Mouse (Mus musculus): ENCODE data around the gene Atp5j.

Atp5j gene

GRCm38 (mm10) chr16:84835441-84835822 is at the start of gene Atp5j:
Atp5j (minus strand) TSS chr16:84835625.
- DNase-seq (ENCODE audit: low spot score in 2 of 2), result peak; percentile 91

GRCm38 (mm10) chr16:84884572-84884971 is 49.1 kb upstream of the Atp5j start:
- DNase-seq (ENCODE audit: low spot score in 2 of 2), result no peak

- DNase-seq (ENCODE audit: low spot score in 2 of 2), result no peak
Observed at GRCm38 (mm10) chr16:84881754-84882321, 46.4 kb upstream of the Atp5j start.

DNA sequence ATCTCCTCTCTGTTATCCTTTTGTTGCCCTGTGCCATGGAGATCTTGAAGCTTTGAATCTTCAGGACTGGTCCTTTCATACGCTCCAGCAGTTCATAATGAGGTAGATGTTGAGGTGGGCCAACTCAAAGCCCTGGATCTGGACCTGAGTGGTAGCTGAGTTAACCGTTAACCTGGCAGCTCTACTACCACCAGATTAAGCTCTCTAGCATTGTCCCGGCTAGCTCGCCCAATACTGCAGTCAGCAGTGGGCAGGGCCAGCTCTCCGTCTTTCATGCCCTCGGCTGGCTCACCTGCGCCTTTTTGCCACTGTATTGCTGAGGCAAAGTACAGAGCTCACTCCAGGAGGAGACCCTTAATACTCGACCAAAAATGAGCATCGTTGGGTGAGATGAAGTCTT is 45.7 kb upstream of the Atp5j start:
- DNase-seq (ENCODE audit: low spot score in 2 of 2), result no peak

- DNase-seq (ENCODE audit: low spot score in 2 of 2), result peak; percentile 51 to 72
Observed at GRCm38 (mm10) chr16:84879146-84879545, 43.7 kb upstream of the Atp5j start.

- DNase-seq (ENCODE audit: low spot score in 2 of 2), result peak; percentile 37 to 55
Observed at GRCm38 (mm10) chr16:84876082-84876481, 40.7 kb upstream of the Atp5j start.

DNA sequence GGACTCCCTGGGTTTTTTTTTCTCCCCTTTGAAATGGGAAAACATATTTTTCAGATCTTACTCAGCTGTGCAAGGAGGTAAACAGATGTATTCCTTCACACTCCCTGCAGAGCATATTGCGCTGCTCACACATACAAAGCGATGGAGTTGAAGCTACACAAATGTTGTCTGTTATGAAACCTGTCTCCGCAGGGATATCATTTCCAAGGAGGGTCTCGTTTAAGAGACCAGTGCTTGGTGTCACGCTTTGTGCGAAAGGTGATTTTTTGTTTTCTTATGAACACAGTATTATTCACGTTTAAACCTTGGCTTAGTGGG is 40.3 kb upstream of the Atp5j start:
- peak in 1 of 2 experiments; percentile 53 for DNase-seq (ENCODE audit: low spot score in 2 of 2)

DNA sequence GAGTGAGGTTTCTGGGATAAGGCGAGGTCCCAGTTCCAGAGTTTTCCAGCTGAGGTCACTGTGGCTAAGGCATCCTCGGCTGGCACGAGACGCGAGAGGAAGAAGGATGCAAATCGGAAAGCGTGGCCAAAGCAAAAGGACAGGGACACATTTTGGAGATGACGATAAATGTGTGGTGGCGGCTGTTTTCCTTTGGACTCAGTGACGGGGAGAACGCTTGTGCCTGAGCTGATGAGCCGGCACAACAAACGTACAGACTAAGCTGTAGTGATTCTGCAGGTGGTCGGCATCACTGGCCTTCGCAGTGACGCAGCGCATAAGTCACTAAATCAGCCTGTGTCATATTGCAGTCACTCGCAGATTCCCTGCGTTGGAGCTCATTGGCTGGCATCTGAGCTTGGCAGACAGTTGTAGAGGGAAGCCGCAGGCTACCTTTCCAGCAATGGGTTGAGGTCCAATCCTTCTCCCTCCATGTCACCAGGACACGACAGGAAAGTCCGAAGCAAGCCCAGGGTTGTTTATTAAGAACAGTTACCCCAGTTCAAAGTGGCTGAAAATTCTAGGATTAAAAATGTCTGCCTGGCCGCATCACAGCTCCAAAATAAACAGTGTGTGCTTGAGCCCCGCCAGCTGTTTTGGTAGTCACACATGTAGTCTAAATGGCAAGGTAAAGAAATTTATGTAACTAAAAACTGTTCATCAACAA is 39.7 kb upstream of the Atp5j start:
- DNase-seq (ENCODE audit: low spot score in 2 of 2), result peak; percentile 50 to 53

DNA sequence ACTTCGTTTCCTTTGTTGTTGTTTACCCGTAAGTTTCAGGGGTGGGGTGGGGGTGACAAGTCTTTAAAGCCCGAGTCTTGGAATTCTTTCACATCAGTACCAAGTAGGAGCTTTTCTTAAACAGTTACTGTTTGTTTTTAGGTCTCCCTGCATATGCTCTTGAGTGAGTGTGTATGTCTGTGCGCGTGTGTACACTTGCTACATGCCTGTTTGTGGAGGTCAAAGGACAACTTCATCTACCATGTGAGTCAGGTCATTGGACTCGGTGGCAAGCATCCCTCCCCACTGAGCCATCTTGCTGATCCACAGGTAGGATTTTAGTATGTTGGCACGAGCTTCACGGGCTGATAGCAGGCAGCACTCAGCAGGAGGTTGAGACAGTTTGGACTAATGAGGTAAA is 38.4 kb upstream of the Atp5j start:
- no peak for DNase-seq (ENCODE audit: low spot score in 2 of 2)

GRCm38 (mm10) chr16:84864656-84865055 is 29.2 kb upstream of the Atp5j start:
- DNase-seq (ENCODE audit: low spot score in 2 of 2), result no peak

DNA sequence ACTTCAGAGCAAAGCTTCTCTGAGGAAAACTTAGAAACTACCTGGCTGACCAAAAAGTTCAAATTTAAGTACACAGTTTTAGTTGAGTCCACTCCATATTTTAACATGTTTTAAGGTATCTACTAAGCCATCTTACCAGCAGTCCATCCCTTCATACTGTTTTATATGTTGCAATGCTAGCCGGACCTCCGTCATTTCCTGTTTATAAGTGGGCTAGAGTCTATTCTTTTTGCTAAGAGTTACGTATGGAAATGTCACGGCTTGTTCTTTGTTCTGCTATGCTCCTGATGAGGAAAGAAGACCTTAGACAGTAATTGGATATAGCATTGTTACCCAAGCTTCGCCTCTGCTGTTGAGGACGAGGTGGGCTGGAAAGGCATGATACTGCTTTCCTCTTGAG is 18.1 kb upstream of the Atp5j start:
- DNase-seq (ENCODE audit: low spot score in 2 of 2), result no peak

GRCm38 (mm10) chr16:84838576-84838975 is 3.2 kb upstream of the Atp5j start:
- no peak for DNase-seq (ENCODE audit: low spot score in 2 of 2)

- DNase-seq (ENCODE audit: low spot score in 2 of 2), result peak; percentile 41 to 53
Observed at GRCm38 (mm10) chr16:84835823-84836743, 658 bp upstream of the Atp5j start.

DNA sequence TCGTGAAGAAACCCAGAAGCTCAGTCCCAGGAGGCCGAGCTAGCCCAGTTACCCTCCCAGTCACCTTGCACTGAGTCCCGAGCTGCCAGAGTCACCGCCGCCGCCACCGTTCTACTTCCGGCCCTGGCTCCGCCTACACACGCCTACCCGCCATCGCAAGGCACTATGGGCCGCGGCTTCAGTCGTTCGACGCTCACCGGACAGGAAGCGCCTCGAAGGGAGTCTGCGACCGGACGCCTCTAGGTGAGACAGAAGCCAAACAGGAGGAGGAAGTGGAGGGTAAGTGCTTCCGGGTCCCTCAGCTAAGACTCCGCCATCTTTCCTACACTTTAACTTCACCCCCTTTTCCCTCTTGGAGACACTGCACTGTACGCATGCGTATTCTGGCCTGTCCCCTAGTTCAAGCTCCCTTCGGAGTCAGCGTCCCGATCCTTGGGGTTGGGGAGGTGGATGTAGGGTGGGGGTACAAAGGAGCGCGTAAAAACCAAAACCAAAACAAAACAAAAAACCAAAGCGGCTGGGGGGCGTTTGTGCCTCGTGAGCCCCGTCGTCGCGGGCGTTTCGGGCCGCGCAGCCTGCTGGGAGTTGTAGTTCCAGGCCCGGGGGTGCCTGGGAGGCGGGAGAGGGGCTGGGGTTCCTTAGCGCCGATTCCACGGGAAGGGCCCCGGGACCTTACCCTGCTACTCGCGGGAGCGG is 532 bp downstream of the Atp5j start, which contains the start of gene Gabpa:
Gene Gabpa, plus strand, starts transcription at position 181 of the 696 bp plus-strand sequence.
- peak; percentile 94 to 96 for DNase-seq (ENCODE audit: low spot score in 2 of 2)

- no peak for DNase-seq (ENCODE audit: low spot score in 2 of 2)
Observed at GRCm38 (mm10) chr16:84834344-84834743, 1.1 kb downstream of the Atp5j start.

DNA sequence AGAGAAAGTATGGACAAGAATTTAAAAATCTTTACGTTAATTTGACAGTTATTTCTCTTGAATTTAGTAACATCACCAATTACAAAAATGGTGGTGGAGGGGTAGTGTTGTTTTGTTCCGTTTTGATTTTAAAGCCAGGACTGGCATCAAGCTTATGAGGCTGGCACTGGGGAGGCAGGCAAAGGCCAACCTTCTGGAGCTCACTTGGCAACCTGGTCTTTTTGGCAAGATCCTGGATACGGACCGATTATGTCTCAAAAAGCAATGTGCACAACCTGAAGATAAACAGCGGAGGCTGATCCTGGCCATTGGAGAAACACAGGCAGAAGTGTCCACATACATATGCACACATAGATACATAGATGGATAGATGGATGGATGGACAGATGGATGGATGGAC is 2.7 kb downstream of the Atp5j start:
- peak in 1 of 2 experiments; percentile 47 for DNase-seq (ENCODE audit: low spot score in 2 of 2)

DNA sequence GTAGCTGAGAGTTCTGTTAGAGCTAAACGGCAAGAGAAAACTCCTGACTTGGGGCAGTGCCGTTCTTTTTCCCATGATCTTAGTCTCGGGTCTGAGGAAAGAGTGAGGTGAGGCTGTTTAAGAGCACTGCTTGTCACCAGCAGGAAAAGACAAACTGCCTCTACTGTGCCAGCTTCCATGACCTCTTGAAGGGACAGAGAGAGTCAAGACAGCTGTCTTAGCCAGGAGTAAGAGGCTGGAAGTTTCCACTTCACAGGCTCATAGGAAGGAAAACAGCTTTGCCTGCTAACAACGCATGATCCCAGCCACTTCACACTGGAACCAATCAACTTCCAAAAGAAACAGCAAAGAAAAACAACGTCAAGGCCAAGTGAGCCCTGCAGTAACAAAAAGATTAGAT is 3.7 kb downstream of the Atp5j start:
- DNase-seq (ENCODE audit: low spot score in 2 of 2), result no peak

DNA sequence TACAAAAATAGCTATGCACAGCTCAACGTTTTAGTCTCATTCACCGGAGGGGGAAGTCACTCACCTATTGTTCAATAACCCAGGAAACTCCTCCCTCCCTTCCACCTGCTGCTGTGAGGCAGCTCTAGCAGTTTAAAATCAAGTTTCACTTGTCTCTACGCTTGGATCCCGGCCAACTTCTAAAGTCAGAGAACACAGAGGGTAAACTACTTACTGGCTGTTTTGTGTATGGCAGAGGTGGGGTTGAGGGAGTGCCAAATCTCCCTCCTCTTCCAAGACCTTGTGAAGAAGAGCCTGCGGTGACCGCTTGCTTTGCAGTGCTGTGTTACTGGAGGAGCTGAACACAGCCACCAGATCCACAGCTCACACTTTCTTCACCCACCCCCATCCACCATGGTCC is 10.4 kb downstream of the Atp5j start:
- DNase-seq (ENCODE audit: low spot score in 2 of 2), result peak in 1 of 2 experiments; percentile 43

DNA sequence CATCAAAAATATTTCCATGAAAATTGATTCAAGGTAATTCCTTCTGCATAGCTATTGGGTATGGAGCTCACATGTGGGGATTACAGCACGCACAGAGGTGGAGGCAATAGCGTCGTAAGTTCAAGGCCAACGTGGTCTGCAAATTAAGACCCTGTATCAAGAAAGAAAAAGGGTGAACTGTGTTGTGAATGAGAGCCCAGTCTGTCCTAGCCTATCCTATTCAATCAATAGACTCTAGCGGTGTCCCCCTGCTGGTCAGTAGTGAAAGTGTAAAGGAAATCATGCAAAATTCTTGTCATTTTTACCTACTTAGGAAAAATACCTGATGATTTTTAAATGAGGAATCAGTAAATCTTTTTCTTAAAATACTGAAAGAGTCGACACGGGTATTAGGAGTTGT is 18.0 kb downstream of the Atp5j start:
- peak in 1 of 2 experiments; percentile 47 for DNase-seq (ENCODE audit: low spot score in 2 of 2)

GRCm38 (mm10) chr16:84814511-84814910 is 20.9 kb downstream of the Atp5j start:
- no peak for DNase-seq (ENCODE audit: low spot score in 2 of 2)

DNA sequence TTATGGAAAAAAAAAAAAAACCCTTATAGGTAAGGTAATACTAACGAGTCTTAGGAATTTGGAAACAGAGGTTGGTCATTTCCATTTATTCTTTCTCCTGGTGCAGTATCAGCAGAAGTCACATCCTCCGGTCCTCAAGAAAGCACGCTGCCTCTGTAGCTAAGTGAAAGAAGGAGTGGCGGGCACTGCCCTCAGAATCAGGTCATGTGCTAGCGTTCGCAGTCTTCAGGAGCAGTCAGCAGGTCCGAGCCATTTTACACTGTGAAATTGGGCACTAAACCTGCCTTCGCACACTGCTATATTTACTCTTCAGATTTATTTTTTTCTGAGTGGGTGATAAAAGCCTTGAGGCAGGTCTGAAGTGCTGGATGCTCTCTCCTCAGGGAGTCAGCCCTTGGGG is 21.6 kb downstream of the Atp5j start:
- DNase-seq (ENCODE audit: low spot score in 2 of 2), result no peak

GRCm38 (mm10) chr16:84810254-84810653 is 25.2 kb downstream of the Atp5j start:
- DNase-seq (ENCODE audit: low spot score in 2 of 2), result no peak
